Mouse (Mus musculus): ENCODE measurements around the gene Cited1. TPM values are rescaled to one million over a fixed set of nuclear protein-coding genes. Genes with fewer than 3 reads are reported as not detected.
"Not testable (repeated sequence)": the region's sequence is repeated elsewhere in the genome, so short reads cannot be mapped to it uniquely, and the experiment has no call there.

Cited1 gene
- polyA plus RNA-seq, 1 experiment: not detected

- H3K27ac ChIP-seq (ENCODE audit: insufficient read depth, low read depth, low read length): no peak overlapping the region
- TF ChIP-seq POLR2A (IDR thresholded peaks at IDR 0.05; ENCODE audit: insufficient read depth, low read depth, low read length) (no peak), CTCF (IDR thresholded peaks at IDR 0.05; ENCODE audit: insufficient read depth, low read depth, low read length) (no peak)
- H3K4me1 ChIP-seq (ENCODE audit: control insufficient read depth, insufficient read depth, low read length): no peaks in the 10 kb centered on the region
- no peak overlapping the region for H3K4me3 ChIP-seq (ENCODE audit: insufficient read depth, low read depth, low read length)
- WGBS: 78% methylated on average over 2 of the region's 2 CpGs
Observed at GRCm38 (mm10) chrX:102244334-102244733, 7.6 kb downstream of the Cited1 start.

GRCm38 (mm10) chrX:102219126-102219525, 32.9 kb downstream of the Cited1 start:
- no peak for TF ChIP-seq POLR2A (IDR thresholded peaks at IDR 0.05; ENCODE audit: insufficient read depth, low read depth, low read length)
- TF ChIP-seq CTCF (IDR thresholded peaks at IDR 0.05; ENCODE audit: insufficient read depth, low read depth, low read length): no peak
- H3K4me3 ChIP-seq (ENCODE audit: insufficient read depth, low read depth, low read length): no peak overlapping the region
- H3K27ac ChIP-seq (ENCODE audit: insufficient read depth, low read depth, low read length): no peak overlapping the region
- no peaks in the 10 kb centered on the region for H3K4me1 ChIP-seq (ENCODE audit: control insufficient read depth, insufficient read depth, low read length)
- 21% methylated on average over 1 of the region's 1 CpGs for WGBS

- H3K4me3 ChIP-seq (ENCODE audit: insufficient read depth, low read depth, low read length); H3K4me1 ChIP-seq (ENCODE audit: control insufficient read depth, insufficient read depth, low read length); H3K27ac ChIP-seq (ENCODE audit: insufficient read depth, low read depth, low read length): not testable (repeated sequence)
- whole genome bisulfite sequencing: 48% methylated on average over 9 of the region's 9 CpGs
Observed at GRCm38 (mm10) chrX:102215356-102215755, 36.6 kb downstream of the Cited1 start.

Other genes starting within 250 kb of the Cited1 start
- not detected in 2 replicates for gene Rtl5, start 180.9 kb downstream of the Cited1 start, polyA plus RNA-seq (2012; ENCODE audit: insufficient read depth, insufficient read length, low replicate concordance, missing spikeins)
- not detected in 2 replicates for gene Pin4, start 132.7 kb downstream of the Cited1 start, polyA plus RNA-seq (2012; ENCODE audit: insufficient read depth, insufficient read length, low replicate concordance, missing spikeins)
- not detected in 2 replicates for gene Ercc6l, start 95.1 kb downstream of the Cited1 start, polyA plus RNA-seq (2012; ENCODE audit: insufficient read depth, insufficient read length, low replicate concordance, missing spikeins)
- gene Rps4x, start 62.8 kb downstream of the Cited1 start, polyA plus RNA-seq (2012; ENCODE audit: insufficient read depth, insufficient read length, low replicate concordance, missing spikeins): 746 TPM in 1 of 2 replicates, not detected in the other

Measured in olfactory bulb, adult 2 months (tissue).